Mouse (Mus musculus) gastrocnemius, postnatal 4 days (tissue): Measurements from ENCODE around the gene 4931406P16Rik. TPM values are rescaled to one million over a fixed set of nuclear protein-coding genes. Genes with fewer than 3 reads are reported as not detected.
"Not testable (repeated sequence)": the region's sequence is repeated elsewhere in the genome, so short reads cannot be mapped to it uniquely, and the experiment has no call there.

Experiments
- DNase-seq, 2 experiments: peaks; one replicate each; pipeline ENCODE4 v3.0.0; 2021 to 2022; ENCODE audit warnings: low spot score in 2 of 2, mixed read lengths in 2 of 2
- long read RNA-seq, 2 experiments: library from polyadenylated mRNA; stranded (forward); transcript quantifications; one replicate each; pipeline ENCODE4 v2.0.0; 2021
- total RNA-seq, 2 experiments: library from RNA; stranded (reverse); gene quantifications; 2 replicates each; pipeline ENCODE4 v1.2.3; 2021

The 4931406P16Rik gene
- total RNA-seq = 10 to 100 TPM; 67.0 to 74.9 TPM
- long read RNA-seq, experiment 1, full-length matches to known transcripts = 7 of 29 reads
- long read RNA-seq, experiment 1, partial matches to known transcripts = 6 of 29 reads
- long read RNA-seq, experiment 1, other reads (novel, unspliced or antisense) = 16 of 29 reads
- long read RNA-seq, experiment 2, full-length matches to known transcripts = 6 of 30 reads
- long read RNA-seq, experiment 2, partial matches to known transcripts = 7 of 30 reads
- long read RNA-seq, experiment 2, other reads (novel, unspliced or antisense) = 17 of 30 reads

GRCm38 (mm10) chr7:34313443-34313875 is at the start of gene 4931406P16Rik:
TSS of gene 4931406P16Rik (minus strand) at chr7:34313551.
- peak; percentile 86 to 89 for DNase-seq

- no peak for DNase-seq
Measured at GRCm38 (mm10) chr7:34355629-34356028, 42.3 kb upstream of the 4931406P16Rik start.

GRCm38 (mm10) chr7:34351997-34352396 is 38.6 kb upstream of the 4931406P16Rik start:
- DNase-seq = no peak

GRCm38 (mm10) chr7:34350166-34350565 is 36.8 kb upstream of the 4931406P16Rik start:
- no peak for DNase-seq

GRCm38 (mm10) chr7:34348011-34348410 is 34.7 kb upstream of the 4931406P16Rik start:
- no peak for DNase-seq

- no peak for DNase-seq
Measured at GRCm38 (mm10) chr7:34347041-34347440, 33.7 kb upstream of the 4931406P16Rik start.

GRCm38 (mm10) chr7:34346505-34346904 is 33.2 kb upstream of the 4931406P16Rik start:
- DNase-seq = no peak

- no peak for DNase-seq
Measured at GRCm38 (mm10) chr7:34342040-34342793, 28.9 kb upstream of the 4931406P16Rik start.

- DNase-seq = no peak
Measured at GRCm38 (mm10) chr7:34340841-34341240, 27.5 kb upstream of the 4931406P16Rik start.

- no peak for DNase-seq
Measured at GRCm38 (mm10) chr7:34339164-34339489, 25.8 kb upstream of the 4931406P16Rik start.

GRCm38 (mm10) chr7:34338445-34339163 is 25.3 kb upstream of the 4931406P16Rik start:
- no peak for DNase-seq

- DNase-seq = no peak
Measured at GRCm38 (mm10) chr7:34337268-34337667, 23.9 kb upstream of the 4931406P16Rik start.

- not testable (repeated sequence) for DNase-seq
Measured at GRCm38 (mm10) chr7:34336545-34336944, 23.2 kb upstream of the 4931406P16Rik start.

- no peak for DNase-seq
Measured at GRCm38 (mm10) chr7:34327493-34327892, 14.1 kb upstream of the 4931406P16Rik start.

GRCm38 (mm10) chr7:34324857-34325256 is 11.5 kb upstream of the 4931406P16Rik start:
- DNase-seq = no peak

GRCm38 (mm10) chr7:34324005-34324404 is 10.7 kb upstream of the 4931406P16Rik start:
- DNase-seq = no peak

GRCm38 (mm10) chr7:34323351-34323750 is 10.0 kb upstream of the 4931406P16Rik start:
- DNase-seq = peak in 1 of 2 experiments; percentile 60

- no peak for DNase-seq
Measured at GRCm38 (mm10) chr7:34321958-34322357, 8.6 kb upstream of the 4931406P16Rik start.

GRCm38 (mm10) chr7:34321119-34321518 is 7.8 kb upstream of the 4931406P16Rik start:
- no peak for DNase-seq

GRCm38 (mm10) chr7:34319957-34320356 is 6.6 kb upstream of the 4931406P16Rik start:
- peak in 1 of 2 experiments; percentile 33 for DNase-seq

GRCm38 (mm10) chr7:34319123-34319522 is 5.8 kb upstream of the 4931406P16Rik start:
- peak in 1 of 2 experiments; percentile 67 for DNase-seq
